Mouse (Mus musculus) erythroblast, adult 5-6 weeks (primary cell): Measurements from ENCODE around the gene Kansl1. TPM values are rescaled to one million over a fixed set of nuclear protein-coding genes. Genes with fewer than 3 reads are reported as not detected.

ENCODE experiments used
- ATAC-seq: replicated peaks from 2 replicates; pipeline ENCODE4 v1.8.0; 2016; ENCODE audit warnings: moderate number of reproducible peaks, mild to moderate bottlenecking, moderate TSS enrichment, inconsistent platforms; ENCODE audit not compliant: poor library complexity, low FRiP score, severe bottlenecking
- total RNA-seq, 2 experiments: library from RNA; stranded (forward) in 1 of 2; stranded (reverse) in 1 of 2; fragments of 150-400 nt in 1 of 2; fragments of 200-764, 138-1000 nt in 1 of 2; gene quantifications; 2 replicates each; pipeline versions ENCODE4 v1.2.3 to v1.2.4; 2015 to 2017; ENCODE audit warnings: low replicate concordance in 2 of 2

Gene Kansl1
- total RNA-seq, 2 experiments from 2014 or later: 20.6 to 20.8 TPM

GRCm38 (mm10) chr11:104379635-104380034 lies 89.0 kb downstream of the Kansl1 start:
- 0 out of 2 replicates have a peak, but pooled peaks have one; percentile 62 for ATAC-seq

DNA sequence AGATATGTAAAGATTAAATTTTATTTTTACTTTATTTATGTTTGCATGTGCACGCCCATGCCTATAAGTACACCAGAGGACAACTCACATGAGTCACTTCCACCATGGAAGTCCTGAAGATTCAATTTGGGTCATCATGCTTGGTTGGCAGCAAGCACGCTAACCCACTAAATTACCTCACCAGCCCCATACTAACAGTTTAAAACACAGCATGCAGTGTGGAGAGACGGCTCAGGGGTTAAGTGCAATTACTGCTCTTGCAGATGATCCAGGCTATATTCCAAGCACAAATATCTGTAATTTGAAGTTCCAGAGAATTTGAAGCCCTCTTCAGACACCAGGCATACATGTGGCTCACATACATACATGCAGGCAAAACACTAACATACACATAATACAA lies 92.4 kb downstream of the Kansl1 start:
- ATAC-seq: no peak

DNA sequence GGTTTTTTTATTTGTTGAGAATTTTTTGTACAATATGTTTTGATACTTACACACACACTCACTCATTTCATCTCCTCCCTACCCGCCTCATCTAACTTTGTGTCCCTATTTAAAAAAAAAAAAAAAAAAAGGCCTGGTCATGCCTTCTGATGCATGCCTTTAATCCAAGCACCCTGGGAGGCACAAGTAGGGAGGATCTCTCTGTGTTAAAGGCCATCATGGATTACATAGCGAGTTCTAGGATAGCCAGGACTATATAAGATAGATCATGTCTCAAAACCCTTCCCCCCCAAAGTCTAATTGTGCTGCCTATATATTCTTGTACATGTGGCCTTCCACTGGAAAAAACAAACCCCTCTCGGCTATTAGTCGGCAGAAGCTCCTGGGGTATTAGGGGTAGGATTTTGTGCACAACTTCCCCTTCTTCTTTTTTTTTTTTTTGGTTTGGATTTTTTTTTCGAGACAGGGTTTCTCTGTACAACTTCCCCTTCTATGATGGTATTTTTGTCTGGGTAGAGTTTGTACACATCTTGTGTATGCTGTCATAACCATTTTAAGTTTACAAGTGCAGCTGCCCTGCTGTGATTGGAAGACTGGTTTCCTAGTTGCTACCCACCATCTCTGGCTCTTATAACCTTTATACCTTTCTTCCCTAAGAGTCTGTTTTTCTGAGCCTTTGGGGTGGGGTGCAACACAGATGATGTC lies 101.0 kb downstream of the Kansl1 start:
- no peak for ATAC-seq

DNA sequence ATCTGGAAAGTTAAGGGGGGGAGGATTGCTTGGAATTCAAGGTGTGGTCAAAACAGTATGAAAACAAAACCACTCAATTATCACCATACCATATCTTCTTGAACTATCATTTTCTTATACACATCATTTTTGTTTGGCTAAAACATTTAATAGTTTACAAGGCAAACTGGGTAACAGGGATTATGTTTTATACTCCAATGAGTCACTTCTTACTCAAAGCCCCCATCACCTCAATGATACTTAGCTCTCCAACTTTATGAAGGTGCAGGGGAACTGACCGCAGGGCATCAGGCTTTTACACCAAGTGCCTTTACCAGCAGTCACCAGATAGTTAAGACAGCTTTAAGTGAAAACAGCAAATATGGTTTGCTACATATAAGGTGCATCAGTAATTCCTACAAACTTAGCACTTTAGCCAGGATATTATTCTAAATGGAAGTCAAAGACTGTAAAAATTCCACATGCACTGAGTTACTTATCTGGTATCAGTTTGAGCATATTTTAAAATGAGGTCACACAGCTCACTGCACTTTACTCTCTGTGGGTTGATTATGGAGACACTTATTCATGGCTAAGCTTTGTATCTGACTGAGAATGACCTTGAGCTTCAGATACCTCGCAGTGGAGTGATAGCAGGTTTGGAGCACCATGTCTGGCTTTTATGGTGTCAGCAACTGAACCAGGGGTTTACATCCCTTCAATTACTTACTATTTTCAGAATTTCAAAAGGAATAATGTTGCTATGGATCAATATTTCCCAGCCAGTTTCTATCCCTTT lies 104.6 kb downstream of the Kansl1 start:
- ATAC-seq: no peak

GRCm38 (mm10) chr11:104362704-104363103 lies 106.0 kb downstream of the Kansl1 start:
- no peak for ATAC-seq

GRCm38 (mm10) chr11:104361790-104362189 lies 106.9 kb downstream of the Kansl1 start:
- ATAC-seq: no peak

DNA sequence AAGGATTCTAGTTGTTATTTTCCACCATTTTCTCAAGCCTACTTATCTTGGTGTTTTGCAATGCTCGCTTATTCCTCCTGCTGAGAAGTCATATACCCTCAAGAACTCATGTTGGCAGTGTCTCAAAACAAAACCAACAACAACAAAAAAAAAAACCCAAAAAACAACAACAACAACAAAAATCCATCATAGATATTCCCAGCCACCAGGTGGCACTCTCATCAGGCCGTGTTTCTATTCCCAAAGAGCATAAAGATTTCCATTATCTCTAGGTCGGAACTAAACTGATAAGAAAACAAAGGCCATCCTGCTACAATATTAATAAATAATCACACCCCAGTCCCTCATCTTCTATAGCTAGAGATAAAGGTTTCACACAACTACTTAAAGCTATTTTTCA lies 121.7 kb downstream of the Kansl1 start:
- no peak for ATAC-seq

DNA sequence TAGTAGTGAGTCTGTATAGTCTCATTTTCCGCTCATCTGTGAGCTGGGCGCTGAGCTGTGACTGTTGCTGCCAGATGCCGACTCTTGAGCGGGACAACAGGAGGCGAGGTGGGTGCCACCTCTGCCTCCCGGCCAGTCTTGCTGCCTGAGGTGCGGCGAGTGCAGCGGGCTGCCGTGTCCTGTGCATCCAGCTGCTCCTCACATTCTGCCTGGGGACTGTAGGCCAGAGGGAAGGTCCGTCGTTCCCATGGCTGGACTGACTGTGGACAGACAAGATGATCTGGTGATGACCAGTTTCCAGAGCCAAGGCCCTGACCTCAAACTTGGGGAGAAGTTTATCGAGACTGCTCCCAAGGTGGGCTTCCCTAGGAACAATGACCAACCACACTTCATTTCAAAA lies 133.7 kb downstream of the Kansl1 start:
- ATAC-seq: no peak

GRCm38 (mm10) chr11:104334115-104334514 lies 134.5 kb downstream of the Kansl1 start:
- no peak for ATAC-seq

DNA sequence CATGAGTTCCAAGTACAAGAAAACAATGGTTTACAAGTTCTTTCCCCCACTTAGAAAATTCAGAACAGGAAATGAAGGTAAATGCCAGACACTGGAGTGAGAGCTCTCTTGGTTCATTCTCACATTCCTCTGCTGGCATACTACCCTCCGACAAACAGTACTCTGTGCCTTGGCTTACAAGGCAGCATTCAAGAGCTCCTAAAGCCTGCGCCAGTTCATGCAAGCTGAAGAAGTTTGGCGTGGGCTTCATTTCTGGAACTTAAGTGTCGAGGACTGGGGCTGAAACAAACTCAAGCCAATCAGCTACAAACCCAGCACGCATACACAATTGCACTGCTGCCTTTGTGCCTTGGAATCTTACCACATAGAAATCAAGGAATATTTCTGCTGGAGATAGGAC lies 136.6 kb downstream of the Kansl1 start:
- ATAC-seq: no peak

- no peak for ATAC-seq
Measured at GRCm38 (mm10) chr11:104331208-104331607, 137.5 kb downstream of the Kansl1 start.

GRCm38 (mm10) chr11:104330151-104330550 lies 138.5 kb downstream of the Kansl1 start:
- ATAC-seq: no peak

- no peak; the same call in 1 of the 2 replicates for ATAC-seq
Measured at GRCm38 (mm10) chr11:104329185-104329926, 139.3 kb downstream of the Kansl1 start.

GRCm38 (mm10) chr11:104327946-104328345 lies 140.7 kb downstream of the Kansl1 start:
- ATAC-seq: no peak

- no peak for ATAC-seq
Measured at GRCm38 (mm10) chr11:104327462-104327861, 141.2 kb downstream of the Kansl1 start.

DNA sequence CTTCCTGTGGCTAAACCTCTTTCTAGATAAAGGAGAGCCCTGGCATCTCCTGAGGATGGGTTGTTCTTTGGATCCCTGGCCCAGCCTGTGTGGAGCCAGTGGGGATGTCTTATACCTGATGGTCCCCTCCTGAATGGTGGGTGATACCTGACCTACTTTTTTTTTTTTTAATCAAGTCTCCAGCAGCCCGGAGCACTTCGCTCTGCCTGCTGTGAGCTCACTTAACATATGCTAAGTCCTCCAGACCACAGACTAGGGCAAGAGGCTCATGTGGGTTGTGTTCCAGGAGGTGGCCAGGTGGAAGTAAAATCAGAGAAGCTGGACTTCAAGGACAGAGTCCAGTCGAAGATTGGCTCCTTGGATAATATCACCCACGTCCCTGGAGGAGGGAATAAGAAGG lies 146.5 kb downstream of the Kansl1 start:
- ATAC-seq: no peak

DNA sequence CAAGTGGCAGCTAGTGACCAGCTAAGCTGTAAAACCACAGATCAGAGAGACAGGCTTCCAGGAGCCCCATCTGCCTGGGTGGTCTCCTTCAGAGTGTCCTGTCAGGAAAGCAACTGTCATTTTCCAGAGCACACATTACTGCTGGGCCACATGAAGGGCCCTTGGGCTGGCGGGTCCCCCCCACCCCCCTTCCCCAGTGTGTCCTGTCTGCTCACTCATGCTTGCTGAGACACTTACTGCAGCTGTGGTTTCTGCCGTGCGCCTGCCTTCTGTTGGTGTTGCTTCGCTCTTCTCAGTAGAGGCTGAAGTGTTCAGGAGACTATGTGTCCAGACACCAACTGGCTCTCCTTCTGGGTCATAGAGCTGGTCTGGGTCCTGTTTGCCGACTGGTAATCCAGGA lies 148.2 kb downstream of the Kansl1 start:
- no peak for ATAC-seq

DNA sequence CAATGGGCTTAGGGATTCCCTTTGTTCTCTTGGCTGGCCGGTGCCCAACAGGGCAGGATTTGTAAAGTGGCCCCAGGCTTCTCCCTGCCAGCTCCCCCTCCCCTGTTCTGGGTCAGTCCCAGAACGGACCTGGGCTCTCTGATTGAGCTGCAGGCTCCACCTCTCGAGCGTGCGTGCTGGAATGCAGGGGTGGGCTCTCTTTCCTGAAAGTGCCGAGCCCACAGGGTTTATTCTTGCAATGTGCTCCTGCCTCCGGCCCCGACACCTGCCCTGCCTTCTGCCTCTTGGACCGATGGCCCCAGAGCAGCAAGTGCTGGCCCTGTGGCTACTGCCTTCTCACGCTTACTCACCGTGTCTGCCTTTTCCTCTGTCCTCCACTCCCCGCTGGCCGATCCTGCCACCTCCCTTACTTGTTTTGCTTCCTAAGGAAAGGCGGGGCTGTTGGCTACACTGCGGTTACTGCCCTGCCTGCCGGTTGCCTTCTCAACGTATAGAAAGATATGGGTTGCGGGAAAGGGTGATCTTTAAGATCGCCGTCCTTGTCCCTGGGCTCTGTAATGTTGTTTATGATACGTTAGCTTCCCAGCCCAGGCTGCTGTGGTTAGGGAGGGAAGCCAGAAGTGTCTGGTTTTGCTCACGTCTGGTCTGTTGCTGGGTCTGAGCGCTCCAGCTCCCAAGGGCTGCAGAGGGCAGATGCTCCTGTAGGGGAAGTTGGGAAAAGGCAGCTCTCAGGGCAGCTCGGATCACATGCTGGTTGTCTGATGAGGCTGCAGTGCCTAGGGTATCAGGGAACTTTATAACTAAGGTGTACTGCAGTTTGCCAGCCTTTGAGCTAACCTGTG lies 149.5 kb downstream of the Kansl1 start:
- ATAC-seq: 0 out of 2 replicates have a peak, but pooled peaks have one; percentile 19

- ATAC-seq: no peak
Measured at GRCm38 (mm10) chr11:104317631-104318030, 151.0 kb downstream of the Kansl1 start.
